Mouse (Mus musculus) kidney, adult 2 months (tissue): ENCODE measurements at regions not wholly inside any gene's neighbourhood (a gene's known extent, or its start where the extent isn't known, plus 50 kb on each side); places are given as distances from the start of the nearest gene placed in this dataset.

Experiments used
- DNase-seq: peaks from one replicate; pipeline ENCODE4 v3.0.0; 2021
- H3K27ac ChIP-seq: fragments of 200-500 bp; 2 replicates; pipeline ENCODE4 v1.5.1; 2012; ENCODE audit warnings: low read depth, low read length, control low read depth, inconsistent platforms; ENCODE audit not compliant: insufficient read depth
- H3K27me3 ChIP-seq: fragments of 200-500 bp; replicated peaks from 2 replicates; pipeline ENCODE4 v1.6.1; 2012; ENCODE audit warnings: mild to moderate bottlenecking, moderate library complexity, low read length, inconsistent platforms; ENCODE audit not compliant: control insufficient read depth, insufficient read depth
- H3K36me3 ChIP-seq: fragments of 200-500 bp; 2 replicates; pipeline ENCODE4 v1.6.1; 2012; ENCODE audit warnings: mild to moderate bottlenecking, moderate library complexity, low read length, inconsistent platforms; ENCODE audit not compliant: control insufficient read depth, insufficient read depth
- H3K4me1 ChIP-seq: fragments of 200-500 bp; 2 replicates; pipeline ENCODE4 v1.6.1; 2011; ENCODE audit warnings: low read length; ENCODE audit not compliant: control insufficient read depth, insufficient read depth
- H3K4me3 ChIP-seq: fragments of 200-500 bp; 2 replicates; pipeline ENCODE4 v1.5.1; 2011; ENCODE audit warnings: mild to moderate bottlenecking, low read depth, low read length, control low read depth; ENCODE audit not compliant: insufficient read depth
- CTCF ChIP-seq: fragments of 200-500 bp; conservative IDR thresholded peaks from 2 replicates; pipeline ENCODE4 v1.5.1; 2011; ENCODE audit warnings: low read depth, mild to moderate bottlenecking, control low read depth, low read length, moderate library complexity, mixed read lengths; ENCODE audit not compliant: insufficient read depth, insufficient read length
- POLR2A ChIP-seq: fragments of 200-500 bp; IDR thresholded peaks from one replicate; pipeline ENCODE4 v1.6.1; 2011; ENCODE audit warnings: low read depth, low read length, control low read depth
- WGBS: fragments of 180-500 bp; shearing (Covaris S2); methylation state at CpG from one replicate; pipeline ENCODE4 v1.1.7; 2018; 5-methylcytosine and 5-hydroxymethylcytosine counted together

DNA sequence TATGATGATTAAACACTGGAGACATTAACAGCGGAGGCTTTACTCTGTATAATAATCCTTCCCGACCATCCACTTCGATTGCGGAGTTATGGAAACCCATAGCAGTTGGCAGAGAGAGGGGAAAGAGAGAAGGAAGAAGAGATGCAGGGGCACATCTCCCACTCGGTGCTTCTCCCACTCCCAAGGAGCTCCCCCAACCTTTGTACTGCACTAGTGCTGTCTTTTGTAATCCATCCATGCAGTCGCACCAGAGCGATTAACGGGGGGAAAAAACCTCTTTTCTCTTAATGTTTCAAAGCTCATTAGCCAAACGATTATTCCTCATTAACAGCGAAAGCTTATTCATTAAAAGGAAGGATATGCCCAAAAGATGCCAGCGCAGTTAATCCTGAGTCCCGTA is 244.6 kb upstream of the Pmfbp1 start:
- no peaks in the 10 kb centered on the region for H3K36me3 ChIP-seq

DNA sequence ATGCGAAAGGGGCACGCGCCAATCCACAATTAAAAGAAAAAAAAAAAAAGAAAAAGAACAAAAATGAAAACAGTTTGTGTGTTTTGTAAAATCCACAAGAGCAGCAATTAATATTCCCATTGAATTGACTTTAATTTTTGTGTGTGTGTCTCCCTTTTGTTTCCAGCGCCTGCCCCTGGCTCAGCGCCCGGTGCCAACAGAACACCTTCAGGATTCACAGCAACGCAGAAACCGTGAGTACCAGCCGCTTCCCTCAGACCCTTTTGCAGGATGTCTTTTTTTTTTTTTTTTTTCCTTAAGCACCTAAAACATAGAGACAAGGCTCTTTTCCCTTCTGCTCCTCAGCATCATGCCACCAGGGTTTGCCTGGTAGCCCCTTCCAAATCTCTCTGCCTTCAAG is 244.1 kb upstream of the Pmfbp1 start:
- Histone ChIP-seq H3K4me3 (no peak overlapping the region), H3K36me3 (no peaks in the 10 kb centered on the region), H3K27me3 (no peaks in the 10 kb centered on the region), H3K4me1 (no peaks in the 10 kb centered on the region), H3K27ac (no peak overlapping the region)
- 76% methylated on average over 9 of the region's 9 CpGs for WGBS
- DNase-seq = no peak
- no peak for TF ChIP-seq POLR2A
- no peak for TF ChIP-seq CTCF

More for the DNA sequence above, 244.6 kb upstream of the Pmfbp1 start:
- H3K4me3 ChIP-seq = no peak overlapping the region
- WGBS = 69% methylated on average over 12 of the region's 12 CpGs
- H3K27me3 ChIP-seq = no peaks in the 10 kb centered on the region
- no peak overlapping the region for H3K27ac ChIP-seq
- no peaks in the 10 kb centered on the region for H3K4me1 ChIP-seq
- TF ChIP-seq POLR2A (no peak), CTCF (no peak)
- no peak for DNase-seq

DNA sequence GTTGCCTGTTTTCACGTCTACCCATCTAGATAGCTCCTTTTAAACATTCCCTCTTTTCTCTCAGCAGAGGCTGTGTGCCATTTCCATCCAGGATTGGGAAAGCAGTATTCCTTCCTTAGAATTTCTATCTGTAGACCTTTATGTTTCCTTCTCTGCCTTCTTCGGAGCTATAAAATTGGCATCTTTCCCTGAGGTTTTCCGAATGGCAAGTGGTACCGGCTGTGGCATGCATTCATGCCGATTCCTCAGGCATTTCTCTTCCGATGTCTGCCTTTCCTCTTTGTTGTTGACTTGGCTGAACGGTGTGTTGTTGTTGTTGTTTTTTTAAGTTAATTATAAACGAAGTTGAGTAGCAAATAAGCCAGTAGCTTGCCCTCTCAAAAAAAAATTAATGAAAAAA is 243.3 kb upstream of the Pmfbp1 start:
- no peaks in the 10 kb centered on the region for H3K27me3 ChIP-seq
- H3K4me1 ChIP-seq = no peaks in the 10 kb centered on the region
- no peak overlapping the region for H3K27ac ChIP-seq
- H3K4me3 ChIP-seq = no peak overlapping the region
- no peak for DNase-seq
- no peaks in the 10 kb centered on the region for H3K36me3 ChIP-seq
- TF ChIP-seq CTCF = no peak
- no peak for TF ChIP-seq POLR2A
- WGBS = 70% methylated on average over 8 of the region's 8 CpGs

DNA sequence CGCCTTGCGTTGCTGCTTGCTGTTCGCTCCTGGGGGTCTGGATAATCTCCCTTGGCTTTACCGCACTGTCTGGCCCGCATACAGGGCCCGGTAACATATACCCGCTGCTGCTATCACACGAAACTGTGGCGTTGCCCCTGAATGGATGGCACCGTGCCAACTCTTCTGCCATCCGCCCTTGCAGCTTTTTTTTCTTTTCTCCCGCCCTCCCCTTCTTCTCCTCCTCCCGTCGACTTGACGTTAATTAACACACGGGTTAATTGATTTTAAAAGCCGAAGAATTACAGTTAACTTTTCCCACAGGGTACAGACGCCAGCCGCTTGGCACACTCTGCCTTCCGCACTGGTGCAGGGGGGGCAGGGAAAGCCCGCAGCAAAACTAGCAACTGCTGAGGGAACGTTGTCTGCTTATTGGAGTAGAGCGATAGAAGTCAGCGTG is 242.4 kb upstream of the Pmfbp1 start:
- no peak for TF ChIP-seq POLR2A
- no peak for TF ChIP-seq CTCF
- H3K4me1 ChIP-seq = no peaks in the 10 kb centered on the region
- 51% methylated on average over 24 of the region's 24 CpGs for WGBS
- H3K27me3 ChIP-seq = no peaks in the 10 kb centered on the region
- DNase-seq = peak; percentile 0
- no peak overlapping the region for H3K27ac ChIP-seq
- no peak overlapping the region for H3K4me3 ChIP-seq
- H3K36me3 ChIP-seq = no peaks in the 10 kb centered on the region

DNA sequence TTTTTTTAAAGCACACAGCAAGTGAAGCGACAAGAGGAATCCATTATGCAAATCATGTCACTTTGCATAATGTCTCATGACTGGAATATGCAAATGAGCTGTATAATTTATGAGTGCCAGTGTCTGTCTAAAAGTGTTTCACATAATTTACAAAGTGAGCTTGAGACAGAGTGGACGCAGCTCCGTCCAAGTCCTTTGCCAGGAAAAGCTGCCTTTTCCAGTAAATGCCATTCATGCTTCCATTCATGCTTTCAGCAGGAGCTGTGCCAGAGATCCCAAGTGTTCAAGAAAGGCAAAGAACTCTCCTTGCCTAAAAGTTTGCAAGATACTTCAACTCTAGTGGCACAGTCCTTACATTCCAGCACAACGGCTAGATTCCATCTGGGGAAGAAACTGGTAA is 241.4 kb upstream of the Pmfbp1 start:
- Histone ChIP-seq H3K4me1 (no peaks in the 10 kb centered on the region), H3K4me3 (no peak overlapping the region), H3K27ac (no peak overlapping the region), H3K27me3 (no peaks in the 10 kb centered on the region), H3K36me3 (no peaks in the 10 kb centered on the region)
- WGBS = 50% methylated on average over 4 of the region's 4 CpGs
- DNase-seq = no peak
- TF ChIP-seq POLR2A (no peak), CTCF (no peak)

DNA sequence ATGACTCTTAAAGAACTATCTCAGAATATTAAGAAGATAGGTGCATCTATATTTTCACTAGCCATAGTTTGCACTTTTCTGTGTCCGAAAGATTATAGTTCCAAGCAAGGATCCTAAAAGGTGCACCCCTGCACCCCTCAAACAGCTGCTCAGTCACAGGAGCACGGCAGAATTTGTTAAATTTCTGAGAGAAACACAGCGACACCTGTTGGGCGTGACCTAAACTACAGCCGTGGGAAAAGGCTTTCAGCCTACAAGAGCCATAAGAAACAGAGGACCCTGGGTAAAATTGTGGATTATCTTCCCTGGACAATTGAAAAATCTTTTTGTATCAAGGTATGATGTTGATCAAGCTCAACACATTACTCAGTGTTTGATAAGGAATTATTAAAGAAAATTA is 214.7 kb upstream of the Pmfbp1 start:
- H3K4me1 ChIP-seq = no peaks in the 10 kb centered on the region
- no peak overlapping the region for H3K4me3 ChIP-seq
- no peak overlapping the region for H3K27ac ChIP-seq
- 15% methylated on average over 5 of the region's 5 CpGs for WGBS
- peak; percentile 10 for DNase-seq
- TF ChIP-seq POLR2A (no peak), CTCF (peak; percentile 55)
- no peaks in the 10 kb centered on the region for H3K36me3 ChIP-seq
- no peaks in the 10 kb centered on the region for H3K27me3 ChIP-seq

DNA sequence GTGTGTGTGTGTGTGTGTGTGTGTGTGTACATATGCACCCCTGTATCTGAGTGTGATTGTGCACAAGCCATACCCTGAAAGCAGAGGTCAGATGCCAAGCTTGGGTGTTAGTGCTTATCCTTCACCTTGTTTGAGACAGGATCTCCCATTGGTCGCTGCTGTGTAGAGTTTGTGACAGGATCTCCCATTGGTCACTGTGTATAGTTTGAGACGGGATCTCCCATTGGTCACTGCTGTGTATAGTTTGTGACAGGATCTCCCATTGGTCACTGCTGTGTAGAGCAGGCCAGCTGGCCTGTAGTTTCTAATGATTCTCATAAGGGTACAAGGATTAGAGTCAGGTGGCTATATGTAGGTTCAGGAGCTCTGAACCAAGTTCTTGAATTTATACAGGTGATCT is 213.3 kb upstream of the Pmfbp1 start:
- TF ChIP-seq CTCF = no peak
- no peak for TF ChIP-seq POLR2A
- no peak overlapping the region for H3K27ac ChIP-seq
- no peaks in the 10 kb centered on the region for H3K27me3 ChIP-seq
- no peaks in the 10 kb centered on the region for H3K4me1 ChIP-seq
- no peak overlapping the region for H3K4me3 ChIP-seq
- DNase-seq = no peak
- 87% methylated on average over 2 of the region's 2 CpGs for WGBS
- H3K36me3 ChIP-seq = no peaks in the 10 kb centered on the region

DNA sequence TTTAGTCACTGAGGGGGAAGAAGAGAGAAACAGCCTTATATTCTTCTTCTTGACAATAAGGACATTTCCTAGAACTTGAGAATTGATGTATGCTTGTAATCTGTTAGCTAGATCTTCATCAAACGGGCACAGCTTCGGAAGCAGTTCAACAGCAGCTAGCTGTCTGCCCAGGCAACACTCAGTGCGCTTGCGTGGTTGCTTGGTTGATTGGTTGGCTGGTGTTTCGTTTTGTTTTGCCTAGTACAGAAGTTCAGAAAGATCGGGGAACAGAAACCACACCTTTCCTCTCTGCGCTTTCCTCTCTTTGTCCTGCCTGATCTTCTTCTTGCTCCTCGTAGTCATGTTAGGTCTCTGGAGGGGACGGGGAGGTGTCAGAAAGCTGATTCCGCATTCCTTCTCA is 212.2 kb upstream of the Pmfbp1 start:
- H3K4me1 ChIP-seq = no peaks in the 10 kb centered on the region
- 61% methylated on average over 10 of the region's 10 CpGs for WGBS

More for the DNA sequence above, 212.2 kb upstream of the Pmfbp1 start:
- no peak for DNase-seq
- Histone ChIP-seq H3K36me3 (no peaks in the 10 kb centered on the region), H3K4me3 (no peak overlapping the region), H3K27ac (no peak overlapping the region), H3K27me3 (no peaks in the 10 kb centered on the region)
- TF ChIP-seq POLR2A (no peak), CTCF (no peak)
